Mouse (Mus musculus) lung, adult 2 months (tissue): ENCODE measurements around the gene Ifi27l2a. TPM values are rescaled to one million over a fixed set of nuclear protein-coding genes. Genes with fewer than 3 reads are reported as not detected.
"Not testable (repeated sequence)": the region's sequence is repeated elsewhere in the genome, so short reads cannot be mapped to it uniquely, and the experiment has no call there.

Source experiments
- DNase-seq: peaks from one replicate; pipeline ENCODE4 v3.0.0; 2022
- H3K4me1 ChIP-seq: fragments of 200-500 bp; 2 replicates; pipeline ENCODE4 v1.6.1; 2011; ENCODE audit warnings: low read length; ENCODE audit not compliant: control insufficient read depth, insufficient read depth
- H3K4me3 ChIP-seq: fragments of 200-500 bp; replicated peaks from 2 replicates; pipeline ENCODE3; 2011; ENCODE audit warnings: low read depth, mild to moderate bottlenecking, control low read depth, low read length; ENCODE audit errors: extremely low read depth
- CTCF ChIP-seq: fragments of 200-500 bp; IDR thresholded peaks from 2 replicates; pipeline ENCODE4 v1.5.1; 2011; ENCODE audit warnings: mild to moderate bottlenecking, low read length, control low read depth; ENCODE audit not compliant: insufficient read depth
- POLR2A ChIP-seq: fragments of 200-500 bp; IDR thresholded peaks from 2 replicates; pipeline ENCODE4 v1.6.1; 2011; ENCODE audit warnings: low read depth, mild to moderate bottlenecking, control low read depth, low read length, borderline replicate concordance; ENCODE audit errors: extremely low read depth
- WGBS: fragments of 180-500 bp; shearing (Covaris S2); methylation state at CpG from one replicate; pipeline ENCODE4 v1.1.7; 2018; 5-methylcytosine and 5-hydroxymethylcytosine counted together
- polyA plus RNA-seq: library from polyadenylated mRNA; depleted of rRNA; stranded (reverse); fragments of >200 nt; gene quantifications from 2 replicates; pipeline ENCODE4 v1.2.3, GENCODE M21; 2012; rRNA removed

Gene Ifi27l2a
- 319 and 789 TPM in 2 replicates for polyA plus RNA-seq

DNA sequence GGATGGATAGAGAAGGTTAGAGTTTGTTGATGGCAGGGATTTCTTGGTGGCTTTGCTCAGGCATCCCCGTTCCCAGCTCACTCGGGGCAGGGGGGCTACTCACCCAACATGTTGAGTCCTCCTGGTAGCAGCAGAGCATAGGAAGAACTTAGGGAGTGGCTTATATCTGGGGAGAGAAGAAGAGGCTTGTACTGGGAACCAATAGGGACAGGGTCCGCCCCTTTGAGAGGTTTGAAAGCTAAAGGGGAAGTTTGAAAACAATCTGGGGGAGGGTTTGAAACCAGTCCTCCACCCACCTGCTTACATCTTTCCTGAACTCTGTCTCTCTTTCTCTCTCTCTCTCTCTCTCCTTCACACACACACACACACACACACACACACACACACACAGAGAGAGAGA, at the start of gene Ifi27l2a:
Gene Ifi27l2a, minus strand, starts transcription at position 157 of the 400 bp plus-strand sequence.
- WGBS, result 56% methylated on average over 3 of the region's 3 CpGs
- H3K4me1 ChIP-seq, result no peaks in the 10 kb centered on the region
- H3K4me3 ChIP-seq, result peak within 1 kb of the TSS; percentile 54
- TF ChIP-seq POLR2A, result peak; percentile 43; the same call in 1 of the 2 replicates
- no peak for TF ChIP-seq CTCF
- no peak for DNase-seq

- Histone ChIP-seq H3K4me1 (no peaks in the 10 kb centered on the region), H3K4me3 (no peak overlapping the region)
- DNase-seq, result peak; percentile 65
- TF ChIP-seq POLR2A (no peak), CTCF (peak; percentile 48)
- WGBS, result 27% methylated on average over 5 of the region's 5 CpGs
Observed at GRCm38 (mm10) chr12:103492767-103493166, 49.3 kb upstream of the Ifi27l2a start.

- 61% methylated on average over 3 of the region's 3 CpGs for WGBS
- H3K4me3 ChIP-seq, result no peak overlapping the region
Observed at GRCm38 (mm10) chr12:103491091-103491730, 47.7 kb upstream of the Ifi27l2a start.

GRCm38 (mm10) chr12:103487750-103488149, 44.3 kb upstream of the Ifi27l2a start:
- TF ChIP-seq CTCF, result no peak
- no peak for TF ChIP-seq POLR2A
- H3K4me1 ChIP-seq, result no peaks in the 10 kb centered on the region; the same call in 1 of the 2 replicates
- no peak for DNase-seq
- no peak overlapping the region for H3K4me3 ChIP-seq
- WGBS, result 55% methylated on average over 2 of the region's 2 CpGs

More at GRCm38 (mm10) chr12:103491091-103491730, 47.7 kb upstream of the Ifi27l2a start:
- no peaks in the 10 kb centered on the region; the same call in 1 of the 2 replicates for H3K4me1 ChIP-seq
- no peak for DNase-seq
- TF ChIP-seq CTCF, result no peak

DNA sequence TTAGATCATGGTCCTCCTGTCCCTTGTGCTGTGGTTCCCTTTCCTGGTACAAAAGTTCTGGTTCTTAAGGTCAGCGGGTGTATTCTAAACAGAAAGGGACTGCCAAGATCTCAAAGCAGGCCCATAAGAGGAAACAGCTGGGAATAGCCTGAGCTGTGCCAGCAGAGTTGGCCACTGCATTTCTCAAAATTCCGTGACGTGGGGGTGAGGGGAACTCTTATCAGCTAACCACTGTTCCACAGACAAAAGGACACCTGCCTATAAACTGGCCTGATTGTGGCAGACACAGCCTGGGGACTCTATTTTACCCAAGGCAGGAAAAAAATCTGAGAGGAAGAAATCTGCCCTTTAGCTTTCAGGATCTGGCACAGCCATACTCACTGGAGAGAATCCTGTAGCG, 43.8 kb upstream of the Ifi27l2a start:
- no peak for DNase-seq
- Histone ChIP-seq H3K4me3 (no peak overlapping the region), H3K4me1 (no peaks in the 10 kb centered on the region; the same call in 1 of the 2 replicates)
- 22% methylated on average over 4 of the region's 4 CpGs for WGBS
- no peak for TF ChIP-seq CTCF
- no peak for TF ChIP-seq POLR2A

DNA sequence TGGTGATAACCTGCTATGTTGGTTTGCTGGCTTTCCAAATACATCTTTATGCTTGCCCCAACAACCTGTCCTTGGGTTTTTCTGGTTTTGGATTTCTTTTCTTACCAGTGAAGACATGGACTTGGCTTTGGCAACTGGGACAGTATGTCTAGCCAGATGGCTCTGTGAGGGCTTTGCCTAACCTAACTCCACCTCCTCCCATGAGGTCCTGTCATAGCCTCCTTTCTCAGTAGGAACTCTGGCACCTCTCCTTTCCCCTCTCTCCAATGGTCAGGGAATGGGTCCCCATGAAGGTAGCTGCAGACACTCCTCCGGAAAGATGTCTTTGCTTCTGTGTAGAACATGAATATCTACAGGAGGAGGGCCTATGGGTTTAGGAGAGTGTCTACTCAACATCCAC, 43.2 kb upstream of the Ifi27l2a start:
- Histone ChIP-seq H3K4me3 (no peak overlapping the region), H3K4me1 (no peaks in the 10 kb centered on the region; the same call in 1 of the 2 replicates)
- WGBS, result 82% methylated on average over 1 of the region's 1 CpGs
- DNase-seq, result no peak
- TF ChIP-seq CTCF (no peak), POLR2A (no peak)

DNA sequence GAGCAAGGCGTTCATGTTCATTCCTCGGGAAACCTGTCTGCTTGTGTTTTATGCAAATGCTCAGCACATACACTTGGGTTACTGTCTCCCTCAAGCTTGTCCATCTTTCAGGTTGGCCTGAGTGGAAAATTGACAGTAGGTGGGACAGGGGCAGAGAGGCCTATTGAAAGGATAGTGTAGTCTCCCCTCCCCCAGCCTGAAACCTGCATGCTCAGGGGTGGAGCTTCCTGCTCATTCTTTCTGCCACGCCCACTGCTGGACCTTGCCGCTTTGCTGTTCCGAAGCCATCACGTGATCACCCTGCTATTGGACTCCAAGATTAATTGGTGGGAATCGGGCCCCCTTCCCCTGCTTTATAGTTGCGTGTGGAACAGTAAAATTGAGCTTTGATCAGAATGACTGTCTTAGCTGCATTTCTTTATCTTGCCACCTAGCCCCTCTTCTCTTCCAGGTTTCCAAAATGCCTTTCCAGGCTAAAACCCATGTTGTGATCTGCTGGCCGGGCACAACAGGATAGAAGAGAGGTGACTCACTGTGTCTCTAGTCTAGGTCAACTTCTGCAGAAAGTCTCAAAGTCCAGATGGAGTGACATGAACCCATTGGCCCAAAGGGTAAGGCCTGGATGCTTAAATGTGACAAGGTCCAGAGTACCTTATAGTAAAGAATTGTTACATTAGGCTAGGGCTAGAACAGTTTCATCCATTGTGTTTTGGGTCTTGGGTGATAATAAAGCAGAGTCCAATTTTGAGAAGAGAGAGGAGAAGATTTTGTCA, 40.9 kb upstream of the Ifi27l2a start:
- not testable (repeated sequence) for DNase-seq, H3K4me1 ChIP-seq, H3K4me3 ChIP-seq
- 74% methylated on average over 9 of the region's 9 CpGs for WGBS

DNA sequence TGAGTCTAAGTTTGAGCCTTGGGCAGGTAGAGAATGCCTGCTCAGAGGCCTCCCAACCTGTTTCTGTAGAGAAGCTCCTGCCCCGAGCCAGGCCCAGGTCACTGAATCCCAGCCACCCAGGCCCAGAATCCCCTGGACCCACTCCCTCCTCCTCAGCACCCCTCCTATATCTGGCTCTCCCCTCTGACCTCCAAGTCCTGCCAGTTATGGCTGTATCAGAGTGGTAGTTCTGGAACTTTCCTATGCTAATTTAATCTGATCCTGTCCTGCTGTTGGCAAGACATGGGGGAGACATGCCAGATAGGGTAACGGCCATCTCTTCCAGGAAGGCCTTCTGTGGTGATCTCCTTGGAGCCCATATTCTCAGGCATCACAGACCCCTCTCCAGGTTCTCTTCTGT, 39.3 kb upstream of the Ifi27l2a start:
- TF ChIP-seq CTCF (no peak), POLR2A (no peak)
- DNase-seq, result no peak
- no peak overlapping the region for H3K4me3 ChIP-seq
- WGBS, result 72% methylated on average over 2 of the region's 2 CpGs
- H3K4me1 ChIP-seq, result no peaks in the 10 kb centered on the region; the same call in 1 of the 2 replicates

GRCm38 (mm10) chr12:103481671-103482070, 38.2 kb upstream of the Ifi27l2a start:
- Histone ChIP-seq H3K4me1 (no peaks in the 10 kb centered on the region), H3K4me3 (no peak overlapping the region)
- WGBS, result 57% methylated on average over 5 of the region's 5 CpGs
- TF ChIP-seq CTCF (no peak), POLR2A (no peak)
- no peak for DNase-seq

DNA sequence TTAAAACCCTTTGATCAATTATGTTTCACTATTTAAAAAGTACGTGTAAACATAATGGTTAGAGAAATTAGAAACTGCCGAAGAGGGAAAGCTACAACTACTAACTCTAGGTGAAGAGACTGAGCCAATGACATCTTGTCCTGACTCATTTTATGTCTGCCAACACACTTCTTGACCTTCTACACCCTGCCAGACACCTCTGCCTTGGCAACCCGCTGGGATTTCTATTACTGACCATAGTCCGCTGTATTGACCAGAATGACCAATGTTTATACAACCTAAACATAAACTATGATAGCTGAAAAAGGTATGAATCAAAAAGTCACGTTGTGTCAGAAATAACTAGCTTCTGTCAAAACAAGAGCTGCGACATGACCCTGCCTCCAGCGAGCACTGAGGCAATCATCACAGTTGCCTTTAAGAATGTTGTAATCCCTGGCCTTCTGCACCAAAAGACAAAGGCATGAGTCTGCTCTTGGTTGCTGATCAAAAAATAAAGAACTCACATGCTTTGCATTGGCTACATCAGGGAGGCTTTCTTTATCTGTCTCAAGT, 34.1 kb upstream of the Ifi27l2a start:
- no peak for DNase-seq

More for the DNA sequence above, 34.1 kb upstream of the Ifi27l2a start:
- TF ChIP-seq POLR2A (no peak), CTCF (no peak)
- WGBS, result 44% methylated on average over 7 of the region's 7 CpGs
- Histone ChIP-seq H3K4me1 (no peaks in the 10 kb centered on the region), H3K4me3 (no peak overlapping the region)
